Mouse (Mus musculus) lung, embryonic 14.5 days (tissue): ENCODE measurements at regions not wholly inside any gene's neighbourhood (a gene's known extent, or its start where the extent isn't known, plus 50 kb on each side); places are given as distances from the start of the nearest gene placed in this dataset.

Source experiments
- ATAC-seq: fragments of 200-750 bp; cut with Nextera tagmentation; 2 replicates; pipeline ENCODE4 v1.8.0; 2017; ENCODE audit warnings: mild to moderate bottlenecking, moderate TSS enrichment, moderate library complexity; ENCODE audit not compliant: insufficient read depth
- DNase-seq: peaks from one replicate; pipeline ENCODE4 v3.0.0-alpha.2; 2015
- H3K27ac ChIP-seq: fragments of 300-500 bp; sonication (generic); 2 replicates; pipeline ENCODE4 v1.5.1; 2014; ENCODE audit warnings: low read depth, mild to moderate bottlenecking, moderate library complexity
- H3K27me3 ChIP-seq: fragments of 300-500 bp; sonication (generic); 2 replicates; pipeline ENCODE4 v1.6.1; 2014; ENCODE audit warnings: low read length, control low read depth; ENCODE audit not compliant: insufficient read depth
- H3K36me3 ChIP-seq: fragments of 300-500 bp; sonication (generic); 2 replicates; pipeline ENCODE4 v1.6.1; 2014; ENCODE audit warnings: control low read depth; ENCODE audit not compliant: insufficient read depth
- H3K4me1 ChIP-seq: fragments of 300-500 bp; sonication (generic); 2 replicates; pipeline ENCODE4 v1.6.1; 2014; ENCODE audit warnings: antibody characterized with exemption, control low read depth; ENCODE audit not compliant: insufficient read depth
- H3K4me2 ChIP-seq: fragments of 300-500 bp; sonication (generic); 2 replicates; pipeline ENCODE4 v1.6.1; 2014; ENCODE audit warnings: mild to moderate bottlenecking
- H3K4me3 ChIP-seq: fragments of 300-500 bp; sonication (generic); 2 replicates; pipeline ENCODE4 v1.5.1; 2014; ENCODE audit warnings: low read depth, low read length
- H3K9ac ChIP-seq: fragments of 300-500 bp; sonication (generic); 2 replicates; pipeline ENCODE4 v1.6.1; 2014
- H3K9me3 ChIP-seq: fragments of 300-500 bp; sonication (generic); 2 replicates; pipeline ENCODE4 v1.6.1; 2016; ENCODE audit warnings: low read depth, low read length, control low read depth
- CTCF ChIP-seq: IDR thresholded peaks from 2 replicates; pipeline ENCODE4 v1.5.1; 2016; ENCODE audit warnings: antibody characterized with exemption, low read depth
- WGBS: fragments of 180-500 bp; shearing (Covaris S2); extraction: QIAGEN DNeasy Blood & Tissue Kit; methylation state at CpG from one replicate; pipeline ENCODE4 v1.1.7; 2014; 5-methylcytosine and 5-hydroxymethylcytosine counted together

GRCm38 (mm10) chr3:118102635-118103034, 233.9 kb upstream of the Snx7 start:
- TF ChIP-seq CTCF: no peak
- no peaks in the 10 kb centered on the region for H3K27me3 ChIP-seq
- ATAC-seq (no peak), DNase-seq (no peak)
- no peak overlapping the region for H3K4me2 ChIP-seq
- H3K4me3 ChIP-seq: no peak overlapping the region
- no peaks in the 10 kb centered on the region for H3K9me3 ChIP-seq
- no peaks in the 10 kb centered on the region for H3K4me1 ChIP-seq
- WGBS: 65% methylated on average over 4 of the region's 4 CpGs
- H3K27ac ChIP-seq: no peak overlapping the region
- H3K36me3 ChIP-seq: no peaks in the 10 kb centered on the region
- no peak overlapping the region for H3K9ac ChIP-seq

- no peaks in the 10 kb centered on the region for H3K36me3 ChIP-seq
- ATAC-seq (no peak), DNase-seq (no peak)
- TF ChIP-seq CTCF: no peak
- H3K9ac ChIP-seq: no peak overlapping the region
- H3K9me3 ChIP-seq: no peaks in the 10 kb centered on the region
- H3K27me3 ChIP-seq: no peaks in the 10 kb centered on the region
- H3K4me3 ChIP-seq: no peak overlapping the region
- no peak overlapping the region for H3K4me2 ChIP-seq
- no peaks in the 10 kb centered on the region for H3K4me1 ChIP-seq
- WGBS: 79% methylated on average over 3 of the region's 3 CpGs
- H3K27ac ChIP-seq: no peak overlapping the region
Measured at GRCm38 (mm10) chr3:118084508-118084907, 215.8 kb upstream of the Snx7 start.

- 79% methylated on average over 3 of the region's 3 CpGs for WGBS
- Histone ChIP-seq H3K36me3 (no peaks in the 10 kb centered on the region), H3K27me3 (no peaks in the 10 kb centered on the region), H3K9ac (no peak overlapping the region), H3K4me1 (no peaks in the 10 kb centered on the region), H3K9me3 (no peaks in the 10 kb centered on the region), H3K27ac (no peak overlapping the region), H3K4me2 (no peak overlapping the region), H3K4me3 (no peak overlapping the region)
- no peak for DNase-seq
- no peak for TF ChIP-seq CTCF
- ATAC-seq: no peak
Measured at GRCm38 (mm10) chr3:118072363-118072762, 203.6 kb upstream of the Snx7 start.

GRCm38 (mm10) chr3:118070129-118070528, 201.4 kb upstream of the Snx7 start:
- Histone ChIP-seq H3K4me1 (no peaks in the 10 kb centered on the region), H3K4me2 (no peak overlapping the region), H3K27me3 (no peaks in the 10 kb centered on the region), H3K9me3 (no peaks in the 10 kb centered on the region), H3K36me3 (no peaks in the 10 kb centered on the region), H3K9ac (no peak overlapping the region), H3K27ac (no peak overlapping the region), H3K4me3 (no peak overlapping the region)
- no peak for TF ChIP-seq CTCF
- DNase-seq (no peak), ATAC-seq (no peak)
- WGBS: 59% methylated on average over 4 of the region's 4 CpGs

GRCm38 (mm10) chr3:118063679-118064078, 194.9 kb upstream of the Snx7 start:
- H3K4me1 ChIP-seq: no peaks in the 10 kb centered on the region
- no peak for ATAC-seq
- 23% methylated on average over 2 of the region's 2 CpGs for WGBS
- DNase-seq: peak; percentile 26
- H3K4me3 ChIP-seq: no peak overlapping the region
- H3K27me3 ChIP-seq: no peaks in the 10 kb centered on the region
- no peak overlapping the region for H3K27ac ChIP-seq
- TF ChIP-seq CTCF: no peak
- H3K36me3 ChIP-seq: no peaks in the 10 kb centered on the region
- H3K9me3 ChIP-seq: no peaks in the 10 kb centered on the region
- no peak overlapping the region for H3K9ac ChIP-seq
- H3K4me2 ChIP-seq: no peak overlapping the region

GRCm38 (mm10) chr3:118062569-118062968, 193.8 kb upstream of the Snx7 start:
- Histone ChIP-seq H3K36me3 (no peaks in the 10 kb centered on the region), H3K27me3 (no peaks in the 10 kb centered on the region), H3K4me3 (no peak overlapping the region), H3K4me1 (no peaks in the 10 kb centered on the region), H3K9me3 (no peaks in the 10 kb centered on the region), H3K9ac (no peak overlapping the region), H3K4me2 (no peak overlapping the region), H3K27ac (no peak overlapping the region)
- TF ChIP-seq CTCF: no peak
- WGBS: 66% methylated on average over 1 of the region's 1 CpGs
- ATAC-seq: peak; percentile 58; the same call in 1 of the 2 replicates
- DNase-seq: peak; percentile 65

GRCm38 (mm10) chr3:118047016-118047415, 178.3 kb upstream of the Snx7 start:
- no peak overlapping the region for H3K27ac ChIP-seq
- H3K4me3 ChIP-seq: no peak overlapping the region
- WGBS: 68% methylated on average over 11 of the region's 11 CpGs
- no peaks in the 10 kb centered on the region for H3K36me3 ChIP-seq
- no peaks in the 10 kb centered on the region for H3K4me1 ChIP-seq
- no peak for ATAC-seq
- H3K9ac ChIP-seq: no peak overlapping the region
- H3K4me2 ChIP-seq: no peak overlapping the region
- H3K27me3 ChIP-seq: no peaks in the 10 kb centered on the region
- DNase-seq: no peak
- no peak for TF ChIP-seq CTCF
- H3K9me3 ChIP-seq: no peaks in the 10 kb centered on the region

GRCm38 (mm10) chr3:118046536-118046935, 177.8 kb upstream of the Snx7 start:
- no peaks in the 10 kb centered on the region for H3K4me1 ChIP-seq
- no peak overlapping the region for H3K4me3 ChIP-seq
- DNase-seq: no peak
- 78% methylated on average over 11 of the region's 11 CpGs for WGBS
- H3K9ac ChIP-seq: no peak overlapping the region
- no peak for ATAC-seq
- H3K9me3 ChIP-seq: no peaks in the 10 kb centered on the region
- no peaks in the 10 kb centered on the region for H3K27me3 ChIP-seq
- H3K4me2 ChIP-seq: no peak overlapping the region
- TF ChIP-seq CTCF: no peak
- no peaks in the 10 kb centered on the region for H3K36me3 ChIP-seq
- no peak overlapping the region for H3K27ac ChIP-seq
